Mouse (Mus musculus): ENCODE results near the gene Rab3b. TPM values are rescaled to one million over a fixed set of nuclear protein-coding genes. Genes with fewer than 3 reads are reported as not detected.

Rab3b gene
- total and polyA plus RNA-seq, 3 experiments: 0.11 TPM; not detected in 2

DNA sequence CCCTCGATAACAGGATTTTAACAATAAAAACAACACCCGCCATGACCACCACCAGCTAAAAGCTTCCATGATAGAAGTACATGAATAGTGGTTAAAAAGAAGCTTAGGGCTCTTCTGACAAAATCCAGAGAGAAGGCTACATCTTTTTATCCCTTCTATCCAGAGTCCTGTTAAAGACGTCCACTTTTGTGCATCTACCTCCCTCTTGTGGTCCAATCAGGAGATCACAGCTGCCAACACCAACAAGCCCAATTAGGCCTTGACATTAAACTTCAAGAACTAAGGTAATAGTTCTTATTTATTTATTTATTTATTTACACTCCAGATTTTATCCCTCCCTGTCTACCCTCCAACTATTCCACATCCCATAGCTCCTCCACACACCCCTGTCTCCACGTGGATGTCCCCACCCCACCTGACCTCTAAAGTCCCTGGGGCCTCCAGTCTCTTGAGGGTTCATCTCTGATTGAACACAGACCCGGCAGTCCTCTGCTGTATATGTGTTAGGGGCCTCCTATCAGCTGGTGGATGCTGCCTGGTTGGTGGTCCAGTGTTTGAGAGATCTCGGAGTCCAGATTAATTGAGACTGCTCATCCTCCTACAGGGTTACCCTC is 97.7 kb downstream of the Rab3b start:
- H3K4me3 ChIP-seq (ENCODE audit: control insufficient read depth in 1 of 2, insufficient read depth in 1 of 2, low read depth in 2 of 2, low read length in 2 of 2): no peak overlapping the region
- H3K9me3 ChIP-seq (replicated peaks; ENCODE audit: insufficient read depth, low read length): no peaks in the 10 kb centered on the region
- no peaks in the 10 kb centered on the region for H3K79me2 ChIP-seq (ENCODE audit: control insufficient read depth, insufficient read depth, low read length, poor library complexity)
- H3K27me3 ChIP-seq (ENCODE audit: control insufficient read depth in 1 of 2, insufficient read depth in 2 of 2, low read length in 2 of 2): peaks cover 3 to 5% of the 10 kb centered on the region in 2 experiments; a peak in 3 of 4 replicates
- TF ChIP-seq TAL1 (IDR thresholded peaks at IDR 0.05; ENCODE audit: low read length) (no peak), RCOR1 (IDR thresholded peaks at IDR 0.05; ENCODE audit: low read depth, low read length) (no peak), RAD21 (IDR thresholded peaks at IDR 0.05; ENCODE audit: low read depth, low read length) (peak; percentile 92), CTCF (IDR thresholded peaks at IDR 0.05 in 2 of 3, conservative IDR thresholded peaks at IDR 0.05 in 1 of 3; ENCODE audit: control insufficient read depth in 1 of 3, insufficient read depth in 1 of 3, low read depth in 2 of 3, low read length in 3 of 3, poor library complexity in 1 of 3, severe bottlenecking in 1 of 3) (peak; percentile 51 to 88 (median 63)), SMC3 (IDR thresholded peaks at IDR 0.05; ENCODE audit: low read depth, low read length) (peak; percentile 88), ZC3H11A (IDR thresholded peaks at IDR 0.05; ENCODE audit: low read depth, low read length) (peak; percentile 76)
- peak; percentile 70 for DNase-seq (ENCODE audit: low read depth, low spot score)
- H3K9ac ChIP-seq (ENCODE audit: control insufficient read depth, low read depth, low read length, poor library complexity, severe bottlenecking): no peak overlapping the region
- H3K27ac ChIP-seq (ENCODE audit: control insufficient read depth, low read depth, low read length): no peak overlapping the region
- H3K36me3 ChIP-seq (ENCODE audit: control insufficient read depth in 1 of 2, insufficient read depth in 2 of 2, low read length in 2 of 2): no peaks in the 10 kb centered on the region
- H3K4me1 ChIP-seq (ENCODE audit: control insufficient read depth in 1 of 2, insufficient read depth in 2 of 2, low read length in 2 of 2): no peaks in the 10 kb centered on the region

DNA sequence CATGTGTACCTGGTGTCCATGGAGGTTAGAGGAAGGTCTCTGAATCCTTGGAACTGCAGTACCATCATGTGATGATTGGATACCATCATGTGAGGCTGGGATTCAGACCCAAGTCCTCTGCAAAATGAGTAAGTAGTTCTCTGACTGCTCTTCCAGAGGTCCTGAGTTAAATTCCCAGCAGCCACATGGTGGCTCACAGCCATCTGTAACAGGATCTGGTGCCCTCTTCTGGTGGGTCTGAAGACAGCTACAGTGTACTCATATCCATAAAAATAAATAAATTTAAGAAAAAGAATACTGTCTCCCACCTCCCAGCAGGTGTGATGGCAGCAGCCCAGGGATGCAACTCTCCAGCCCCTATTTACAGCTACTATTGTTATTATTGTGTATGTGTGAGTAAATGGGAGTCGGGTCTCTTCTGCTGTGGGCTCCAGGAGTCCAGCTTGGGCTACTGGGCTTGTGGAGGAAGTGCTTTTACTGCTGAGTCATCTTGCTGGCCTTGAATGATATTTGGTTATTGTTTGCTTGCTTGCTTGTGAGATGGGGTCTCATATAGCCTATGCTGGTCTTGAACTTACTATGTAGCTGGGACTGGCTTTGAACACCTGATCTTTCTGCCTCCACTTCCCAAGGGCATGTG is 108.1 kb downstream of the Rab3b start:
- H3K9ac ChIP-seq (ENCODE audit: control insufficient read depth, low read depth, low read length, poor library complexity, severe bottlenecking): no peak overlapping the region
- H3K27me3 ChIP-seq (ENCODE audit: control insufficient read depth in 1 of 2, insufficient read depth in 2 of 2, low read length in 2 of 2): peaks cover 1 to 7% of the 10 kb centered on the region in 2 experiments; a peak in 1 of 4 replicates
- H3K79me2 ChIP-seq (ENCODE audit: control insufficient read depth, insufficient read depth, low read length, poor library complexity): no peaks in the 10 kb centered on the region
- H3K4me1 ChIP-seq (ENCODE audit: control insufficient read depth in 1 of 2, insufficient read depth in 2 of 2, low read length in 2 of 2): peaks cover 0 to 11% of the 10 kb centered on the region in 2 experiments; a peak in 3 of 4 replicates
- H3K4me3 ChIP-seq (ENCODE audit: control insufficient read depth in 1 of 2, insufficient read depth in 1 of 2, low read depth in 2 of 2, low read length in 2 of 2): no peak overlapping the region
- peak; percentile 58 for DNase-seq (ENCODE audit: low read depth, low spot score)
- H3K36me3 ChIP-seq (ENCODE audit: control insufficient read depth in 1 of 2, insufficient read depth in 2 of 2, low read length in 2 of 2): peaks cover 0 to 14% of the 10 kb centered on the region in 2 experiments; a peak in 2 of 4 replicates
- H3K9me3 ChIP-seq (replicated peaks; ENCODE audit: insufficient read depth, low read length): no peaks in the 10 kb centered on the region
- TF ChIP-seq MYC (IDR thresholded peaks at IDR 0.05; ENCODE audit: low read depth, low read length): 0 out of 2 replicates have a peak, but pooled peaks have one; percentile 56
- no peak for TF ChIP-seq POLR2A (IDR thresholded peaks at IDR 0.05; ENCODE audit: control insufficient read depth in 1 of 2, insufficient read depth in 1 of 2, low read depth in 1 of 2, low read length in 2 of 2, poor library complexity in 1 of 2)
- peak; percentile 22 to 55 (median 43); a peak in 5 of 6 replicates for TF ChIP-seq CTCF (IDR thresholded peaks at IDR 0.05 in 2 of 3, conservative IDR thresholded peaks at IDR 0.05 in 1 of 3; ENCODE audit: control insufficient read depth in 1 of 3, insufficient read depth in 1 of 3, low read depth in 2 of 3, low read length in 3 of 3, poor library complexity in 1 of 3, severe bottlenecking in 1 of 3)
- H3K27ac ChIP-seq (ENCODE audit: control insufficient read depth, low read depth, low read length): no peak overlapping the region

DNA sequence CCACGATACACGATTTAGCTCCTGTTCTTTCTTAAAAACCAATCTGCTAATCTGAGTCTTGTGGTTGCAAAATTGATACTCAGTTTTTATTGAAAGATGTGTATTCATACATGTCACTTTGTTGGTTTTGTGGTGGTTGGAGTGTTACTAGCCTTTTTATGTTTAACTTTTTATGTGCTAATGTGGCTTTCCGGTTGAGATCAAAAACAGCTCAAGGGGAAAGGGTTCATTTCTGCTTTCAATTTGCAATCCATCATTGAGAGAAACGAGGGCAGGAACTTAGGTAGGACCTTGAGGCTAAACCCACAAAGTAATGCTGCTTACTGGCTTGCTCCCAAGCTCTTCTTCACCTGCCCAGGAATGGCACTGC is 108.6 kb downstream of the Rab3b start:
- Histone ChIP-seq H3K4me3 (ENCODE audit: control insufficient read depth in 1 of 2, insufficient read depth in 1 of 2, low read depth in 2 of 2, low read length in 2 of 2) (no peak overlapping the region), H3K27me3 (ENCODE audit: control insufficient read depth in 1 of 2, insufficient read depth in 2 of 2, low read length in 2 of 2) (peaks cover 1 to 6% of the 10 kb centered on the region in 2 experiments; a peak in 1 of 4 replicates), H3K9ac (ENCODE audit: control insufficient read depth, low read depth, low read length, poor library complexity, severe bottlenecking) (no peak overlapping the region), H3K27ac (ENCODE audit: control insufficient read depth, low read depth, low read length) (no peak overlapping the region), H3K79me2 (ENCODE audit: control insufficient read depth, insufficient read depth, low read length, poor library complexity) (no peaks in the 10 kb centered on the region), H3K36me3 (ENCODE audit: control insufficient read depth in 1 of 2, insufficient read depth in 2 of 2, low read length in 2 of 2) (peaks cover 0 to 14% of the 10 kb centered on the region in 2 experiments; a peak in 2 of 4 replicates), H3K9me3 (replicated peaks; ENCODE audit: insufficient read depth, low read length) (no peaks in the 10 kb centered on the region), H3K4me1 (ENCODE audit: control insufficient read depth in 1 of 2, insufficient read depth in 2 of 2, low read length in 2 of 2) (peaks cover 0 to 11% of the 10 kb centered on the region in 2 experiments; a peak in 3 of 4 replicates)
- TF ChIP-seq MXI1 (IDR thresholded peaks at IDR 0.05; ENCODE audit: low read depth, low read length): no peak
- TF ChIP-seq EP300 (IDR thresholded peaks at IDR 0.05; ENCODE audit: low read depth in 1 of 2, low read length in 2 of 2): 0 out of 4 replicates have a peak, but pooled peaks of 1 of the 2 experiments have one; percentile 12
- no peak for DNase-seq (ENCODE audit: low read depth, low spot score)

Data from MEL (cell line).